Mouse (Mus musculus): Measurements from ENCODE around the gene Ppp1r9a. TPM values are rescaled to one million over a fixed set of nuclear protein-coding genes. Genes with fewer than 3 reads are reported as not detected.

Ppp1r9a gene
- polyA plus RNA-seq, 1 experiment = 38.1 TPM

GRCm38 (mm10) chr6:5029205-5029927 lies 126.6 kb downstream of the Ppp1r9a start:
- Histone ChIP-seq H3K27ac (ENCODE audit: insufficient read depth, low read length) (no peak overlapping the region), H3K36me3 (ENCODE audit: control insufficient read depth, insufficient read depth, low read length, poor library complexity, severe bottlenecking) (no peaks in the 10 kb centered on the region), H3K9ac (ENCODE audit: low read depth, poor library complexity, severe bottlenecking) (no peak overlapping the region), H3K4me1 (ENCODE audit: control insufficient read depth, insufficient read depth, low read length) (peaks cover 3% of the 10 kb centered on the region), H3K27me3 (ENCODE audit: control insufficient read depth, insufficient read depth, low read length, poor library complexity, severe bottlenecking) (no peaks in the 10 kb centered on the region), H3K4me3 (ENCODE audit: low read depth, low read length) (no peak overlapping the region), H3K9me3 (replicated peaks; ENCODE audit: control insufficient read depth, insufficient read depth, low read length, poor library complexity, severe bottlenecking) (no peaks in the 10 kb centered on the region; the same call in 1 of the 2 replicates)
- TF ChIP-seq CTCF (IDR thresholded peaks at IDR 0.05; ENCODE audit: low read depth, low read length) = no peak
- no peak for TF ChIP-seq POLR2A (IDR thresholded peaks at IDR 0.05; ENCODE audit: insufficient read depth, low read length)
- 0 out of 2 replicates have a peak, but pooled peaks have one; percentile 31 for TF ChIP-seq EP300 (IDR thresholded peaks at IDR 0.05; ENCODE audit: insufficient read depth, low read depth, low read length)

- Histone ChIP-seq H3K27me3 (ENCODE audit: control insufficient read depth, insufficient read depth, low read length, poor library complexity, severe bottlenecking) (no peaks in the 10 kb centered on the region), H3K4me3 (ENCODE audit: low read depth, low read length) (no peak overlapping the region), H3K4me1 (ENCODE audit: control insufficient read depth, insufficient read depth, low read length) (peaks cover 3% of the 10 kb centered on the region), H3K9me3 (replicated peaks; ENCODE audit: control insufficient read depth, insufficient read depth, low read length, poor library complexity, severe bottlenecking) (no peaks in the 10 kb centered on the region; the same call in 1 of the 2 replicates), H3K9ac (ENCODE audit: low read depth, poor library complexity, severe bottlenecking) (no peak overlapping the region), H3K36me3 (ENCODE audit: control insufficient read depth, insufficient read depth, low read length, poor library complexity, severe bottlenecking) (no peaks in the 10 kb centered on the region), H3K27ac (ENCODE audit: insufficient read depth, low read length) (no peak overlapping the region)
- TF ChIP-seq CTCF (IDR thresholded peaks at IDR 0.05; ENCODE audit: low read depth, low read length) = no peak
- no peak for TF ChIP-seq EP300 (IDR thresholded peaks at IDR 0.05; ENCODE audit: insufficient read depth, low read depth, low read length)
- TF ChIP-seq POLR2A (IDR thresholded peaks at IDR 0.05; ENCODE audit: insufficient read depth, low read length) = no peak
Measured at GRCm38 (mm10) chr6:5029956-5030355, 127.2 kb downstream of the Ppp1r9a start.

GRCm38 (mm10) chr6:5032986-5033633 lies 130.4 kb downstream of the Ppp1r9a start:
- TF ChIP-seq POLR2A (IDR thresholded peaks at IDR 0.05; ENCODE audit: insufficient read depth, low read length) = no peak
- TF ChIP-seq EP300 (IDR thresholded peaks at IDR 0.05; ENCODE audit: insufficient read depth, low read depth, low read length) = peak; percentile 88
- Histone ChIP-seq H3K9me3 (replicated peaks; ENCODE audit: control insufficient read depth, insufficient read depth, low read length, poor library complexity, severe bottlenecking) (no peaks in the 10 kb centered on the region; the same call in 1 of the 2 replicates), H3K4me3 (ENCODE audit: low read depth, low read length) (no peak overlapping the region), H3K36me3 (ENCODE audit: control insufficient read depth, insufficient read depth, low read length, poor library complexity, severe bottlenecking) (no peaks in the 10 kb centered on the region), H3K27me3 (ENCODE audit: control insufficient read depth, insufficient read depth, low read length, poor library complexity, severe bottlenecking) (no peaks in the 10 kb centered on the region), H3K4me1 (ENCODE audit: control insufficient read depth, insufficient read depth, low read length) (peaks cover 3% of the 10 kb centered on the region), H3K9ac (ENCODE audit: low read depth, poor library complexity, severe bottlenecking) (no peak overlapping the region), H3K27ac (ENCODE audit: insufficient read depth, low read length) (peak overlapping the region; percentile 93)

GRCm38 (mm10) chr6:5037225-5037624 lies 134.5 kb downstream of the Ppp1r9a start:
- H3K4me1 ChIP-seq (ENCODE audit: control insufficient read depth, insufficient read depth, low read length) = peaks cover 3% of the 10 kb centered on the region
- no peaks in the 10 kb centered on the region for H3K27me3 ChIP-seq (ENCODE audit: control insufficient read depth, insufficient read depth, low read length, poor library complexity, severe bottlenecking)
- H3K9ac ChIP-seq (ENCODE audit: low read depth, poor library complexity, severe bottlenecking) = no peak overlapping the region
- H3K9me3 ChIP-seq (replicated peaks; ENCODE audit: control insufficient read depth, insufficient read depth, low read length, poor library complexity, severe bottlenecking) = no peaks in the 10 kb centered on the region; the same call in 1 of the 2 replicates
- H3K27ac ChIP-seq (ENCODE audit: insufficient read depth, low read length) = no peak overlapping the region
- H3K36me3 ChIP-seq (ENCODE audit: control insufficient read depth, insufficient read depth, low read length, poor library complexity, severe bottlenecking) = no peaks in the 10 kb centered on the region
- no peak overlapping the region for H3K4me3 ChIP-seq (ENCODE audit: low read depth, low read length)
- TF ChIP-seq POLR2A (IDR thresholded peaks at IDR 0.05; ENCODE audit: insufficient read depth, low read length) (no peak), EP300 (IDR thresholded peaks at IDR 0.05; ENCODE audit: insufficient read depth, low read depth, low read length) (no peak), CTCF (IDR thresholded peaks at IDR 0.05; ENCODE audit: low read depth, low read length) (no peak)

- no peaks in the 10 kb centered on the region for H3K36me3 ChIP-seq (ENCODE audit: control insufficient read depth, insufficient read depth, low read length, poor library complexity, severe bottlenecking)
- H3K4me3 ChIP-seq (ENCODE audit: low read depth, low read length) = no peak overlapping the region
- no peaks in the 10 kb centered on the region for H3K9me3 ChIP-seq (replicated peaks; ENCODE audit: control insufficient read depth, insufficient read depth, low read length, poor library complexity, severe bottlenecking)
- no peak overlapping the region for H3K9ac ChIP-seq (ENCODE audit: low read depth, poor library complexity, severe bottlenecking)
- peaks cover 2% of the 10 kb centered on the region for H3K4me1 ChIP-seq (ENCODE audit: control insufficient read depth, insufficient read depth, low read length)
- TF ChIP-seq POLR2A (IDR thresholded peaks at IDR 0.05; ENCODE audit: insufficient read depth, low read length) (no peak), CTCF (IDR thresholded peaks at IDR 0.05; ENCODE audit: low read depth, low read length) (no peak), EP300 (IDR thresholded peaks at IDR 0.05; ENCODE audit: insufficient read depth, low read depth, low read length) (no peak)
- no peaks in the 10 kb centered on the region for H3K27me3 ChIP-seq (ENCODE audit: control insufficient read depth, insufficient read depth, low read length, poor library complexity, severe bottlenecking)
- H3K27ac ChIP-seq (ENCODE audit: insufficient read depth, low read length) = no peak overlapping the region
Measured at GRCm38 (mm10) chr6:5038140-5038749, 135.5 kb downstream of the Ppp1r9a start.

Data from ES-Bruce4 (cell line).